Mouse (Mus musculus) bone marrow macrophage, adult 2 months (primary cell): Measurements from ENCODE around the gene Igsf8.

Experiments
- CTCF ChIP-seq: IDR thresholded peaks from 2 replicates; pipeline ENCODE4 v1.5.1; 2012; ENCODE audit warnings: low read depth, mild to moderate bottlenecking, low read length, moderate library complexity
- POLR2A ChIP-seq: IDR thresholded peaks from 2 replicates; pipeline ENCODE4 v1.6.1; 2012; ENCODE audit warnings: mild to moderate bottlenecking, low read depth, low read length, borderline replicate concordance

DNA sequence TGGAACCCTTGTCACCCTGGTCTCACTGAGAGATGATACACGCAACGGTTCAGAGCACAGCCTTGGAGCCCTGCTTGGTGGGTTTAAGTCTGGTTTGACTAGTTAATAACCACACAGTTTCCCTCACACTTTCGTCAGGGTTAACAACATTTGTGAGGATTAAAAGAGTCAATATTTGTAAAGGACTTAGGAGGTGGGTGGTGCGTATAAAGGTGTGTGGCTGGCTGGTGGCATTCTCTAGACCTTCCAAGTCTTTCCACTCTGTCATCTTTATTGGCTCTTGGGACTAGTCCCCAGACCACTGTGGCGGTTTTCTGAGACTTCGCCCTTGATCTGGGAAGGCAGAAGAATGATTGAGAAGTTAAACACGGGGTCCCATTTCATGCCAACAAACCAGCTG lies 83.4 kb downstream of the Igsf8 start:
- TF ChIP-seq POLR2A = no peak
- TF ChIP-seq CTCF = no peak
